Mouse (Mus musculus) right cerebral cortex, postnatal 36 days (tissue): ENCODE data around the gene Bicral.

Experiments
- DNase-seq, 2 experiments: peaks; one replicate each; pipeline ENCODE4 v3.0.0; 2022; ENCODE audit warnings: low spot score in 2 of 2, mixed read lengths in 1 of 2

Bicral gene

DNA sequence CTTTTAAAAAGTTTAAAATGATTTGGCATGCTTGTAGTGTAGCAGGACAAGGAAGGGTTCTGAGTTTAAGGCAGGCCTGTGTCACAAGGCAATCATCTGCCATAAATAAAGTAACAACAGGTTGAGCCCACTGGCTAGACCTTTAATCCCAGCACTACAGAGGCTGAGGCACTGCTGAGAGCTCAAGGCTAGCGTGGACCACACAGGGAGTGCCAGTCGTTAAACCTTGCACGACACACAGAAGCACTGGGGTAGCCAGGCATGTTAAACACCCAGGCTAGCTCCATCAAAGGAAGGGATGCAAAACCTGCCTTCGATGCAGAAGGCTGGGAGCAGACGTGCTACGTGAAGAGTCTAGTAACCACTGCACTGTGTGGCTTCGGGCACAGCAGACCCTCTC is 14.6 kb downstream of the Bicral start:
- no peak for DNase-seq

DNA sequence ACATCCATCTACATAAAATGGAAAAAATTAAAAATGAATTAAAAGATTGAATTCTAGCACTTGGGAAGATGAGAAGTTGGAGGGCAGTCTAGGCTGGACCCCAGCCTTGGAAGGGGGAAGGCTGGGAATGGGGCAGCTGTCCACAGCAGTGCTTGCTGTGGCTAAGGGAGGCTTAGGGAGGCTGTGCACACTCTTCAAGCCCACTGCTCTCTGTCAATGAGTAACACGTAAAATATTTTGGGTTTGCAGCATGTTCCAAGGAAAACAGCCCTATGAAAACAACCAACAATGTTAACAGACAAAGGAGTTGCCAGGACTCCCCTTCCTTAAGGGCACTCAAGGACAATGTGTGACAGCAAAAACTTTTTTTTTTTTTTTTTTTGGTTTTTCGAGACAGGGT is 15.3 kb downstream of the Bicral start:
- DNase-seq: no peak

- DNase-seq: no peak
These were observed 17.8 kb downstream of the Bicral start for GRCm38 (mm10) chr17:46840304-46841010.

GRCm38 (mm10) chr17:46838396-46838920 is 19.8 kb downstream of the Bicral start:
- DNase-seq: no peak

- DNase-seq: no peak
These were observed 20.4 kb downstream of the Bicral start for GRCm38 (mm10) chr17:46837897-46838296.

GRCm38 (mm10) chr17:46835093-46835715 is 23.1 kb downstream of the Bicral start:
- no peak for DNase-seq

- no peak for DNase-seq
These were observed 25.3 kb downstream of the Bicral start for GRCm38 (mm10) chr17:46832981-46833305.

GRCm38 (mm10) chr17:46832101-46832980 is 25.9 kb downstream of the Bicral start:
- no peak for DNase-seq

GRCm38 (mm10) chr17:46829856-46830535 is 28.3 kb downstream of the Bicral start:
- DNase-seq: no peak

- DNase-seq: no peak
These were observed 29.3 kb downstream of the Bicral start for GRCm38 (mm10) chr17:46828935-46829334.

DNA sequence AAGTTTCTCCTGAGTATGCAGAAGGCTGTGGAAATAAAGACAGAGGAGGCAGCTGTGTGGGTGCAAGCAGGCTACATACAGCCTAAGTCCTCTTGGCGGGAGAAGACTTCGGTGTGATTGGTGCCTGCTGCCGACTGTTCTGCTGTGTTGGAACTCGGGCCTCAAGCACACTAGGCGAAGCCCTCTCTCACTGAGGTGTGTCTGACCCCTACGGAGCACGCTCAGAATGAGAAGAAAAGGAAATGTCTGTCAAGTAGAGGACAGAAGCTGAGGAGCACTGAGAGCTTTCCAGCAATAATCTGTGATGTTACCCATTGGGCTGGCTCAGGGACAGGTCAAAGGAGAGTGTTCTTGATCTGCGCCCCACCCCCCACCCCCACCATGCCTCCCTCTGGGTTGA is 35.2 kb downstream of the Bicral start:
- DNase-seq: no peak

DNA sequence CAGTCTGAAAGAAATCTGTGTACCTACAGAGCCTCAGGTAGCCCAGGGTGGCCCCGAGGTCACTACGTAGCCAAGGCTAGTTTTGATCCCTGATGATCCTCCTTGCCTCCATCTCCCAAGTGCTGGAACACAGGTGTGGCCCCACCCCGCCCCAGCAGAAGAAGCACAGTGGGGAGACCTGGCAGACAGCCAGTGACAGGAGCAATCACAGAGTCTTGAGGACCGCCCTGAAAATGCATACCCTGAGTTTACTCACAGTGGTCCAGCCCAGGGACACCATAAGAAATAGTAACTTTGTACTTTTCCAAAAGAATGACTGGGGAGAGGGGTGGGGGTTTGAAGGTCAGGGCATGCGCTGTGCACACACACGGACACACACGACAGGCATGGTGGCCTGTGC is 37.7 kb downstream of the Bicral start:
- no peak for DNase-seq

DNA sequence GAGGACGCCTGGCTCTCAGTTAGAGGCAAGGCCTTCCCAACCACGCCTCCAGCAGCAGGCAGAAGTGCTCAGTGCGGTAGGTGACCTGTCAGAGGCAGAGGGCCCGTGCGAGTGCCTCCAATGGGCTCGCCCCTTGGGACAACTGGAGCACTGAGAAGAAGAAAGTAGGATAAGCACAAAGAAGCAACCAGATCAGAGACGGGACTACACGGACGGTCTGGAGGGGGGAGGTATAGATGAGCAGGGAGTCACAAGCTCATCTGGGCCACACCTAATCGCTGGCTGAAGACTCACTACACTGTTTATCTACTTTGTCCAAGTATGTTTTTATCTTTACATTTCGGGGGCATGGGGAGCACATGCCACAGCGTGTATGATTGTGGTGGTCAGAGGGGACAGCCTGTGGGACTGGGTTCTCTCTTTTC is 40.5 kb downstream of the Bicral start:
- no peak for DNase-seq

DNA sequence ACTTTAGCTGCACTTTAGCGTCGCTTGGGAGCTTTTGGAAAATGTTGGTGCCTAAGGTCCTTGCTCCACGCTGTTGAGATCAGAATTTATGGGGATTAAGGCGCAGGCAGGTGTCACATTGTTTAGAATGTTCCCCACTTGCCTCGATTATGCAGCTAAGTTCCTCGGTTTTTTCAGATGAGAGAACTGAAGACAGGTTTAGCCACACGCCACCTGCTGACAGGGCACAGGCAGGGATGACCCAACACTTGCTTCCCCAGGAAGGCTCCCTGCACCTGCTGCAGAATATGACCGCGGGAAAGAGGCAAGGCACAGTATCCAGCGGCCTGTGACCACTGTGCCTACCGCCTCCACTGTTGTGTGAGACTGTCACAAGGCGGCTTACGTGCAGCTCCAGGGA is 42.0 kb downstream of the Bicral start:
- no peak for DNase-seq

DNA sequence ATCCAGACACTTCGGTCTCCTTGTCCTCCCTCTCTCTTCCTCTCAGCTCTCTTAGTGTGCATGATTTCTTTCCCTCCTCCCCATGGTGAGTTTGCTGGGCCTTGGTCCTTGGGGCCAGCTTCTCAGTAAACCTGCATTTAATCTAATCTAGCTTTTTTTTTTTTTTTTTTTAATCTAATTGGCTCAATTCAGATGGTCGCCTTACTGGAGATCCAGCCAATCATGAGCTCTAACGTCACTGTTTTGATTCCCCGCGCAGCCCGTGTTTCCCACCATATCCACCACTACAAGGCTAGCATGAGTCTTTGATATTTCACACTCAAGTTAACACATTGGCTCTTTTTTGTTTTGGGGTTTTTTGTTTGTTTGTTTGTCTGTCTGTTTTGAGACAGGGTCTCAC is 43.8 kb downstream of the Bicral start:
- no peak for DNase-seq

DNA sequence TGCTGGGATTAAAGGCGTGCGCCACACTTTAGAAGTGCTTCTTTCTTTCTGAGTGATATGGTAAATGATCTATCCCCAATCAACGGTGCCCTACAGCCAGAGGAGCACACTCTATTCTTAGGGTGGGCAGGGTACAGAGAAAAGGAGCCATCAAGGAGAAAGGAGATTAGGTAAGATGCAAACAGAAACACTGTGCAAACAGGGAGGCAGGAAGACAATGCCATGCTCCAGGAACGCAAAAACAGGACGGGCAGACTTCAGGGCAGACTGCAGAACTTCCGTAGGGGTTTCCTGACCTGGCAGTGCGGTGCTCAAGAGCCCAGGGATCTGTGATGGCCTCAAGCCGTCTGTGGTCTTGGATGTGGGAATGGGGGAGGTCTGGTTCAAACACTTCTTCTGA is 44.6 kb downstream of the Bicral start:
- no peak for DNase-seq

DNA sequence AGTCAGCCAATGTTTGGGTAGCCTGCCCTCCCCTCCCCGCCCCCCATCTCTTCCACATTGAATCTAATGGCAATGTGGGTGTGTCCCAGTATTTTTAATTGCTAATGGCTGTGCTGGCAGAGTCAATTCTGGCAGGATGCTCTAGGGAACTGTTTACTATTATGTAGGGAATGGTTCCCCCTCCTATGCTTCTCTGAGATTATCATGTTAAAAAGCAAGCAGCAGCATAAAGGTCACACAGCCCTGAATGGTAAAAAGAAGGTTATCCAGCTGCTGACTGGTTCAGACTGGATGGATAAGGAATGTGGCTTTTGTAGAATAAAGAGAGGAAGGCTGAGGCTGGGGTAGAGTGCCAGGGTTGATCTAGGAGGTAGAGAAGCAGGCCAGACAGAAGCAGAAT is 45.8 kb downstream of the Bicral start:
- no peak for DNase-seq

DNA sequence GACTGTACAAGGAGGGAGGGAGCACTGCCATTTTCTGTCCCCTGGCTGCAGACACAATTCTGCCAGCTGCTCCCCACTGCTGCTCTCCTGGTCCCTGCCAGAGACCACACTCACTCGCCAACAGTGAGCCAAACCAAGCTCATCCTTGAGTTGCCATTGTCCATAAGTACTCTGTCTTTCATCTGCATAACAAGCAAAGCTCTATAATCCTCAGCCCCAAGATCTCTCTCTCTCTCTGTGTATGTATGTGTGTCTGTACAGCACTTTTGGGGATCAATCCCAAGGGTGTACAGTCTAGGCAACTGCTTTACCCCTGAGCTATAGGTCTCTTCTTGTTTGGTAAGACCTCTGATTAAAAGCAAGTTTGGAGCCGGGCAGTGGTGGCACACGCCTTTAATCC is 47.6 kb downstream of the Bicral start:
- DNase-seq: no peak

DNA sequence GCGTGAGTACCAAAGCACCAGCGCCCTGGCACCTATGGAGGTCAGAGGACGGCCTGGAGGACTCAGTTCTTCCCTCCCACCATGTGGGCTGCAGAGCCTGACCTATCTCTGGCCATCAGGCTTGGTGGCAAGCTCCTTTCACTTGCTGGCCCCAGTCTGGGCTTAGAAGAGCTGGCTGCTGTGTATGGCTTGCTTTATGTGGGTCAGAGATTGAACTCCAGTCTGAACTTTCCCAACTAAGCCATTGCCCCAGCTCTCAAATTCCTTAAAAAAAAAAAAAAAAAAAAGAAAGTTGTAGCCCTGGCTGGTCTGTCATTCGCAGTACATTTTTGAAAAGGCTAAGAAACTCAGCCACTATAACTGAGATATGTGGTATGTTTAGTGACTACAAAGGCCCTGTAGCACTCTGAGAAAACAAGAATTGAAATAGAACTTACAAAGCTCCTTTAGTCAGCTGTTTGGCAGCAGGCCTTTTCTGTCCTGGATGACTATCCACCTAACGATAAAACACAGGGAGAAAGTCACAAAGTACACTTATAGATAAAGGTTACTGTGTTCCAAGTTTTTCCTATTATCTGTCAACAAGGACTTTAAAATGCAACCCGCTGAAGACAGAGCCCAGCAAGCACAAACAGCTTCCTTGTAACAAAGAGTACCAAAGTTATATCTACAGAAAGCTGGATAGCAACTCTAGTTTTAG is 49.0 kb downstream of the Bicral start:
- no peak for DNase-seq

GRCm38 (mm10) chr17:46808376-46808775 is 49.9 kb downstream of the Bicral start:
- no peak for DNase-seq

DNA sequence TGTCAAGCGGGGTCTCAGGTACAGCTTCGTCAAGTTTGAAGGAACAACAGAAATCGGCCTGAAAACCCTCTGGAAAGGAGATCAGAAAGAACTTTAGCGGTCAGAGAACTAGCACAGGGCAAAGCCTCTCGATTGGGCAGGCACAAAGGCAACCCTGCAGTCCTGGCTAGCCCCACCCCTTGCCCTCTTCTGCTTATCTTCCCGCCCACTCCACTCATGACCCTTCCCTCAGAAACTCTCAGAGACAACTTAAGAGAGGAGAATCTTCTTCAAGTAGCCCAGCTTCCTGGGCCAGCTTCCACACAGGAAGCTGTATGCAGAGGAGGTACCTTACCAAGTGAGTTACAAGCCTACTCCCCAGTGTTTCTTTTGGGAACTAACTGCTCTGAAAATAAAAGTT is 56.5 kb downstream of the Bicral start:
- DNase-seq: no peak
